Mouse (Mus musculus) bone marrow, adult 2 months (tissue): ENCODE results near the gene Tarbp1. TPM values are rescaled to one million over a fixed set of nuclear protein-coding genes. Genes with fewer than 3 reads are reported as not detected.

ENCODE experiments used
- H3K27ac ChIP-seq: fragments of 200-500 bp; 2 replicates; pipeline ENCODE4 v1.5.1; 2012; ENCODE audit warnings: low read depth, mild to moderate bottlenecking, control low read depth, inconsistent platforms, low read length; ENCODE audit not compliant: control insufficient read depth, poor library complexity, insufficient read depth
- H3K4me1 ChIP-seq: fragments of 200-500 bp; 2 replicates; pipeline ENCODE4 v1.6.1; 2011; ENCODE audit warnings: low read length; ENCODE audit not compliant: control insufficient read depth, insufficient read depth
- H3K4me3 ChIP-seq: fragments of 200-500 bp; replicated peaks from 2 replicates; pipeline ENCODE3; 2011; ENCODE audit warnings: mild to moderate bottlenecking, low read depth, low read length, control low read depth; ENCODE audit not compliant: control insufficient read depth
- CTCF ChIP-seq: fragments of 200-500 bp; IDR thresholded peaks from 2 replicates; pipeline ENCODE4 v1.5.1; 2011; ENCODE audit warnings: low read length, control low read depth; ENCODE audit not compliant: control insufficient read depth, insufficient read depth
- POLR2A ChIP-seq: fragments of 200-500 bp; IDR thresholded peaks from 2 replicates; pipeline ENCODE4 v1.6.1; 2011; ENCODE audit warnings: low read depth, mild to moderate bottlenecking, control low read depth, low read length, borderline replicate concordance; ENCODE audit not compliant: control insufficient read depth
- WGBS: fragments of 180-500 bp; shearing (Covaris S2); methylation state at CpG from one replicate; pipeline ENCODE4 v1.1.7; 2018; 5-methylcytosine and 5-hydroxymethylcytosine counted together
- polyA plus RNA-seq: library from polyadenylated mRNA; stranded (reverse); fragments of >200 nt; gene quantifications from 2 replicates; pipeline ENCODE4 v1.2.4, GENCODE M21; 2011; ENCODE audit warnings: low replicate concordance; ENCODE audit not compliant: missing spikeins, insufficient read depth, insufficient read length

Gene Tarbp1
- polyA plus RNA-seq, 1 experiment, result 2.9 TPM

GRCm38 (mm10) chr8:126510866-126511265, 36.0 kb upstream of the Tarbp1 start:
- H3K4me3 ChIP-seq, result no peak overlapping the region
- no peak overlapping the region for H3K27ac ChIP-seq
- no peak for TF ChIP-seq CTCF
- no peak for TF ChIP-seq POLR2A
- H3K4me1 ChIP-seq, result no peaks in the 10 kb centered on the region
- WGBS, result 83% methylated on average over 3 of the region's 3 CpGs

GRCm38 (mm10) chr8:126509635-126510034, 34.8 kb upstream of the Tarbp1 start:
- Histone ChIP-seq H3K4me1 (no peaks in the 10 kb centered on the region), H3K27ac (no peak overlapping the region), H3K4me3 (no peak overlapping the region)
- WGBS, result 86% methylated on average over 6 of the region's 6 CpGs
- TF ChIP-seq POLR2A (no peak), CTCF (no peak)

- H3K4me3 ChIP-seq, result no peak overlapping the region
- TF ChIP-seq CTCF, result no peak
- no peak for TF ChIP-seq POLR2A
- WGBS, result 86% methylated on average over 8 of the region's 8 CpGs
- H3K4me1 ChIP-seq, result no peaks in the 10 kb centered on the region
- no peak overlapping the region for H3K27ac ChIP-seq
Observed at GRCm38 (mm10) chr8:126508871-126509586, 34.2 kb upstream of the Tarbp1 start.

GRCm38 (mm10) chr8:126508221-126508620, 33.4 kb upstream of the Tarbp1 start:
- Histone ChIP-seq H3K27ac (no peak overlapping the region), H3K4me1 (no peaks in the 10 kb centered on the region; the same call in 1 of the 2 replicates), H3K4me3 (no peak overlapping the region)
- TF ChIP-seq CTCF (no peak), POLR2A (no peak)
- WGBS, result 88% methylated on average over 2 of the region's 2 CpGs

GRCm38 (mm10) chr8:126504492-126505182, 29.8 kb upstream of the Tarbp1 start:
- WGBS, result 82% methylated on average over 16 of the region's 16 CpGs
- H3K4me1 ChIP-seq, result peaks cover under 1% of the 10 kb centered on the region; the same call in 1 of the 2 replicates
- TF ChIP-seq POLR2A (no peak), CTCF (no peak)
- no peak overlapping the region for H3K27ac ChIP-seq
- no peak overlapping the region for H3K4me3 ChIP-seq

GRCm38 (mm10) chr8:126502722-126503121, 27.9 kb upstream of the Tarbp1 start:
- no peak for TF ChIP-seq CTCF
- TF ChIP-seq POLR2A, result no peak
- Histone ChIP-seq H3K4me1 (peaks cover 4% of the 10 kb centered on the region; the same call in 1 of the 2 replicates), H3K27ac (no peak overlapping the region), H3K4me3 (no peak overlapping the region)
- 58% methylated on average over 2 of the region's 2 CpGs for WGBS

- H3K27ac ChIP-seq, result no peak overlapping the region
- TF ChIP-seq POLR2A (no peak), CTCF (no peak)
- no peak overlapping the region for H3K4me3 ChIP-seq
- WGBS, result 70% methylated on average over 2 of the region's 2 CpGs
- H3K4me1 ChIP-seq, result peaks cover 4% of the 10 kb centered on the region; the same call in 1 of the 2 replicates
Observed at GRCm38 (mm10) chr8:126499371-126499770, 24.5 kb upstream of the Tarbp1 start.

- 83% methylated on average over 6 of the region's 6 CpGs for WGBS
- Histone ChIP-seq H3K4me1 (peaks cover 4% of the 10 kb centered on the region; the same call in 1 of the 2 replicates), H3K4me3 (no peak overlapping the region), H3K27ac (no peak overlapping the region)
- TF ChIP-seq POLR2A (no peak), CTCF (no peak)
Observed at GRCm38 (mm10) chr8:126498465-126498864, 23.6 kb upstream of the Tarbp1 start.
